Mouse (Mus musculus): ENCODE results near the gene Nfyc.

DNA sequence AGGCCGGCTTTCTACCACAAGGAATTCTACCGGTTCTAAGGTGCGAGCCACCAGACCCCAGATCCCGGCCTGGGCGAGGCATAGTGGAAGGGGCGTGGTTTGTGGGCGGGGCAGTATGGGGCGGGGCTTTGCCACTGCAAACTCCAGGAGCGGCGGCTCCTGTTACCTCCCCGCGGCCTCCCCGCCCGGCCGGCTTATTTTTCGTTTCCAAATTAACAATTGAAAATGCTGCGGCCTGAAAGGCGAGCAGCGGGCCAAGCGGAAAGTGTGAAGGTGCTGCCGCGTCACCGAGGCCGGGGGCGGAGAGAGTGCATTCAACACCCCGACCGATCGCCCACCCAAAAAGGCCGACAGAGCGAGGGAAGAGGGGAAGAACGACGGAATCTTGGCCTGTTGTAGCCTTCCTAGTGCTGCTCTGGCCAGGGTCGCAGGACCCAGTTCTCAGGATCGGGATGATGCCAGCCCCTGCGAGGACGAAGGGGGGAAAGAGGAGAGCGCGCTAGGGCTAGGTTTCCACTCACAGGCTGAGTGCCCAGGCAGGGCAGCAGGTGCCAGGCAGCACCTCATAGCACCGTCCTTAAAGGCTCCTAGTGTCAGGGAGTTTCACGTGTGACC, 100.2 kb downstream of the Nfyc start:
- TF ChIP-seq GATA1 (IDR thresholded peaks at IDR 0.05; ENCODE audit: low read length) (no peak), TAL1 (IDR thresholded peaks at IDR 0.05; ENCODE audit: low read length) (no peak)
